Mouse (Mus musculus): ENCODE data around the gene Megf6. TPM values are rescaled to one million over a fixed set of nuclear protein-coding genes. Genes with fewer than 3 reads are reported as not detected.

Megf6 gene
- 5.8 and 8.1 TPM in 2 replicates for polyA plus RNA-seq (2015; fragmentation: Nextera tagmentation; extraction: Ambion mirVana)

DNA sequence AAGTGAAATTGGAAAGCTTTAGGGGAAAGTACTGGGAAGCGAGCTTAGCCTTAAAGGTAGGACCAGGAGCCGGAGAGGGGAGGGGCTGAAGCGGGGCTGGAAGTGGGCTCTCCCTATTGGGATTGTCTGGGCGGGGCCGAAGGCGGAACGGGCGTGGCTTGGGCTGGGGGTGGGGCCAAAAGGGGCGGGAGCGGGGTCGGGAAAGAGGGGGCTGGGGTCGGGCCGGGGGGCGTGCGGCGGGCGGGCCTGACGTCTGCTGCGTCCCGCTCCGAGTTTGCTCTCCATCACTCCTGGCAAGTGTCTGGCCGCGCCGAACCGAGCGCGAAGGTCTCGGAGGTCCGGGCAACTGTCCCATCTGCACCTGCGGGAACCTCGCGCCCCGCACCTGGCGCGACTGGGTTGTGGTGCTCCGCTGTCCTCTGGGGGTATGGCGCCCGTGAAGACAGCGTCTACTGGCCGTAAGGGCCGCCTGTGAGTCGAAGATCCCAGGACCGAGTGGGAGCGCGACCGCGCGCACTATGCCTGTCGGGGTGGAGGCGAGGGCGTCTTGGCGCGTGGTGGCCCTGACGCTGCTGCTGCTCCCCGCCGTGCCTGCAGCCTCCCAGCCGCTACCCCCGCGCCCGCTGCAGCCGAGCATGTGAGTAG, at the start of gene Megf6:
TSS of gene Megf6 (plus strand) at position 225 of the 645 bp plus-strand sequence.
- H3K27ac ChIP-seq = no peak within 1 kb of the TSS
- WGBS = under 1% methylated on average over 44 of the region's 61 CpGs

GRCm38 (mm10) chr4:154121800-154122199, 48.7 kb upstream of the Megf6 start:
- peak overlapping the region; percentile 21; the same call in 1 of the 2 replicates for H3K27ac ChIP-seq
- H3K4me1 ChIP-seq = 0 out of 2 replicates have a peak, but pooled peaks cover 6% of the 10 kb centered on the region
- no peak overlapping the region for H3K9ac ChIP-seq
- ATAC-seq = no peak
- H3K36me3 ChIP-seq (ENCODE audit: poor library complexity, severe bottlenecking) = no peaks in the 10 kb centered on the region
- no peak overlapping the region for H3K4me2 ChIP-seq
- WGBS = 64% methylated on average over 11 of the region's 11 CpGs
- H3K27me3 ChIP-seq = 0 out of 2 replicates have a peak, but pooled peaks cover 12% of the 10 kb centered on the region
- no peaks in the 10 kb centered on the region for H3K9me3 ChIP-seq (replicated peaks)
- no peak overlapping the region for H3K4me3 ChIP-seq

More for the DNA sequence above, at the start of gene Megf6:
- Histone ChIP-seq H3K4me1 (peaks cover 26% of the 10 kb centered on the region), H3K27me3 (peaks cover 47% of the 10 kb centered on the region), H3K9ac (peak within 1 kb of the TSS; percentile 62), H3K4me2 (peak within 1 kb of the TSS; percentile 98), H3K9me3 (replicated peaks) (no peaks in the 10 kb centered on the region), H3K36me3 (ENCODE audit: poor library complexity, severe bottlenecking) (no peaks in the 10 kb centered on the region), H3K4me3 (peak within 1 kb of the TSS; percentile 57)
- ATAC-seq = peak; percentile 83

DNA sequence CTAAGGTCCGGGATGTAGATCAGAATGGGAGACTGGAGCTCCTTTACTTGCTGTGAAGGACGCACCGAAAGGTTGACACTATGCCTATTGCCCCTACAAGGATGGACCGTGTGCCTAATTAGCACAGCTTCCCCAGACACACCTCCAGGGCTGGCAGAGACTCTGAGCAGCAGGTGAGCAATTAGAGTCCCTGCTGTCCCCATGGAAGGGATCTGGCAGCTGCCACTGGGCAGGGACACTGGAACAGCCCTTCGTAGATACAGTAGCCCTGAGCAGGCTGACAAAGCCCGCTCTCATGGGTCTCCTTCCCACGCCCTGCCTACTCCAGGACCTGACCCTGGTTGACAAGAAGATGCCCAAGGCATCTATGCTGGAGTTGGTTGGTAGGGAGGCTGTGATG, 48.2 kb upstream of the Megf6 start:
- Histone ChIP-seq H3K27me3 (peaks cover 15% of the 10 kb centered on the region; the same call in 1 of the 2 replicates), H3K4me3 (no peak overlapping the region), H3K4me2 (no peak overlapping the region), H3K27ac (peak overlapping the region; percentile 21; the same call in 1 of the 2 replicates), H3K36me3 (ENCODE audit: poor library complexity, severe bottlenecking) (no peaks in the 10 kb centered on the region), H3K4me1 (0 out of 2 replicates have a peak, but pooled peaks cover 6% of the 10 kb centered on the region), H3K9ac (no peak overlapping the region), H3K9me3 (replicated peaks) (no peaks in the 10 kb centered on the region)
- WGBS = 71% methylated on average over 7 of the region's 7 CpGs
- ATAC-seq = no peak

DNA sequence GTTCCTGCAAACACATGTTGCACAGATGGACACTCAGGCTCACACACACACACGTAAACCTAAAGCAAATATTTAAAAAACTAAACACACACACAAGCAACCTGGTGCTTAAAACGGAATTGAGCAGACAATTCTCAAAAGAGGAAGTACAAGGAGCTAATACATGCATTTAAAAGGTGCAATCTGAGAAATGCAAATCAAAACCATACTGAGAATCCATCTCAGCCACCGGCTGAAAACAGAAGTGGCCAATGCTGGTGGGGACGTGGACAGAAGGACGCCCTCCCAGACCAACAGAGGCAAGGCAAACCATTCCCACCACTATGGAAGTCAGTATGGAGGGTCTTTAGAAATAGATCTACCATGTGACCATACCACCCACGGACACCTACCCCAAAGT, 47.0 kb upstream of the Megf6 start:
- Histone ChIP-seq H3K4me3 (no peak overlapping the region), H3K27me3 (peaks cover 18% of the 10 kb centered on the region), H3K27ac (no peak overlapping the region), H3K4me2 (no peak overlapping the region), H3K36me3 (ENCODE audit: poor library complexity, severe bottlenecking) (no peaks in the 10 kb centered on the region), H3K9me3 (replicated peaks) (no peaks in the 10 kb centered on the region), H3K9ac (no peak overlapping the region), H3K4me1 (0 out of 2 replicates have a peak, but pooled peaks cover 6% of the 10 kb centered on the region)
- 84% methylated on average over 6 of the region's 6 CpGs for WGBS
- ATAC-seq = no peak

DNA sequence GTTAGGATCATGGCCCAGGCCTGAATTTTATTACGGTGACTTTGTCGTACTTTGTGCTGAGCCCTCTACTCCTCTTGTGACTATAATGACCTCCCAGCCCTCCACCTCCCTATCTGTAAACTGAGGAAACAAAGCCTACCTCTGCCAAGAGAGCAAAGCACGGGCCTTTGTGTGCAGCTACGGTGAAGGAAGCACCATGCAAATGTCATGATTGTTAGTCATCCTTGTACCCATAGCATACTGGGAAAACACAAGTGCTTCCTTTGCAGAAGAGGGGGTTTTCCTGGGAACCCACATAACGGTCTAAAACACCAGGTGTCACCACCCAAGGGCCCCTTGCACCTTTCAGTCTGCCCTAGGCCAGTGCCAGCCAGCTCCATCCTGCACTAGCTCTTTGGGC, 45.3 kb upstream of the Megf6 start:
- no peak overlapping the region for H3K4me3 ChIP-seq
- H3K27ac ChIP-seq = no peak overlapping the region
- H3K4me2 ChIP-seq = no peak overlapping the region
- no peaks in the 10 kb centered on the region for H3K36me3 ChIP-seq (ENCODE audit: poor library complexity, severe bottlenecking)
- H3K4me1 ChIP-seq = 0 out of 2 replicates have a peak, but pooled peaks cover 6% of the 10 kb centered on the region
- peaks cover 23% of the 10 kb centered on the region for H3K27me3 ChIP-seq
- no peak overlapping the region for H3K9ac ChIP-seq
- no peaks in the 10 kb centered on the region for H3K9me3 ChIP-seq (replicated peaks)
- ATAC-seq = no peak
- 76% methylated on average over 5 of the region's 5 CpGs for WGBS

DNA sequence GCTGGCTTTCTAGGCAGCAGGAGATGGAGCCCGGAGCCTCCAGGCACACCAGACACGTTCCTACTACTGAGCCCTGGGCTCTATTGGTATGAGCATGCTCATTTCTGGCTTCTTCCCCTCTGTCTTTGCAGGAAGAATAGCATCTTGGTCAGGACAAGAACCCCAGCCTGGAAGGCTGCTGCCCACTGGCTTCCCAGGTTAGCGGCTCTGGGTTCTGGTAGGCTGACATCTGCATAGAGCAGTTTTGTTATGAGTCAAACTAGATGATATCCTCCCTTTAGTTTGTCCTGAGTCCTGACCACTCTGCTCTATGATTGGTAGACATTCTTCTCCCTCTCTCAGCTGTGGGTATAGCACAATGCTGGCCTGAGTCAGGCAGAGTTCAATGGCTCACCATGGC, 43.3 kb upstream of the Megf6 start:
- no peaks in the 10 kb centered on the region for H3K36me3 ChIP-seq (ENCODE audit: poor library complexity, severe bottlenecking)
- H3K4me3 ChIP-seq = no peak overlapping the region
- H3K27me3 ChIP-seq = peaks cover 23% of the 10 kb centered on the region
- no peak overlapping the region for H3K27ac ChIP-seq
- no peak for ATAC-seq
- no peak overlapping the region for H3K9ac ChIP-seq
- 82% methylated on average over 3 of the region's 3 CpGs for WGBS
- H3K4me2 ChIP-seq = no peak overlapping the region
- H3K9me3 ChIP-seq (replicated peaks) = no peaks in the 10 kb centered on the region
- 0 out of 2 replicates have a peak, but pooled peaks cover 2% of the 10 kb centered on the region for H3K4me1 ChIP-seq

DNA sequence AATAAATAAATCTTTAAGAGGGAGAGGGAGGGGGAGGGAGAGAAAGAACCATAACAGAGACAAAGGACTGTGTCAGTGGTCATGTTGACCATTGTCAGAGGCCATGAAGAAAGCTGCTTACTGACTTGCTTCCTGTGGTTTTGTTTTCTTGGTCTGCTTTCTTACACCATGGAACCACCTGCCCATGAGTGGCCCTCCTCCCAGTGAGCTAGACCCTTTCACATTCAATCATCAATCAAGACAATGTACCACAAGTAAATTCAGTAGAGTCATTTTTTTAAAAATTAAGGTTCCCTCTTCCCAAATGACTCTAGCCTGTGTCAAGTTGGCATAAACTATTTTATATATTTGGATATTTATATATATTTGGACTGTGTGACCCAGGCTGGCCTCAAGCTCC, 40.6 kb upstream of the Megf6 start:
- ATAC-seq = no peak
- no peaks in the 10 kb centered on the region for H3K9me3 ChIP-seq (replicated peaks)
- H3K27me3 ChIP-seq = peaks cover 37% of the 10 kb centered on the region
- no peak overlapping the region for H3K4me3 ChIP-seq
- no peak overlapping the region for H3K9ac ChIP-seq
- no peak overlapping the region for H3K27ac ChIP-seq
- H3K4me2 ChIP-seq = no peak overlapping the region
- no peaks in the 10 kb centered on the region for H3K4me1 ChIP-seq
- H3K36me3 ChIP-seq (ENCODE audit: poor library complexity, severe bottlenecking) = no peaks in the 10 kb centered on the region

DNA sequence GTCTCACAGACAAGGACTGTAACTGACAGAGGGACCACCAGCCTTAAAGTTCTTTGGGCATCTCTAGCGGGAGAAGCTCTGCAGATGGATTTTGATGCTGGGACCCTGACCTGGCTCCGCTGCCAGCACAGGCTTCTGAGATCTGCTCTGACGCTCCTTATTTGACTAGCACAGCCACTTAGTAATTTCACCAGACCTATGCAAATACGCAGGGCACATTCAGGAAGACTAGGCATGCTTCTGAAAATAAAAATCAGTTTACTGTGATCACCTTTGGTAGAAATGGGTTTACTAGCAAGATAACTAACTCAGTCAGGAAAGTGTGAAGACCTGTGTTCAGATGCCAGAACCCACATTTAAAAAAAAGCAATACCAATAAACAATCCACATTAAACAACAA, 38.6 kb upstream of the Megf6 start:
- Histone ChIP-seq H3K4me2 (no peak overlapping the region), H3K27me3 (peaks cover 52% of the 10 kb centered on the region), H3K9me3 (replicated peaks) (no peaks in the 10 kb centered on the region), H3K4me3 (no peak overlapping the region), H3K4me1 (no peaks in the 10 kb centered on the region), H3K9ac (no peak overlapping the region), H3K27ac (no peak overlapping the region), H3K36me3 (ENCODE audit: poor library complexity, severe bottlenecking) (no peaks in the 10 kb centered on the region)
- no peak for ATAC-seq
- 82% methylated on average over 4 of the region's 4 CpGs for WGBS

- Histone ChIP-seq H3K4me3 (no peak overlapping the region), H3K9ac (no peak overlapping the region), H3K27ac (no peak overlapping the region), H3K36me3 (ENCODE audit: poor library complexity, severe bottlenecking) (no peaks in the 10 kb centered on the region), H3K4me2 (no peak overlapping the region), H3K4me1 (peaks cover 7% of the 10 kb centered on the region), H3K9me3 (replicated peaks) (no peaks in the 10 kb centered on the region), H3K27me3 (peaks cover 69% of the 10 kb centered on the region)
- WGBS = 64% methylated on average over 4 of the region's 4 CpGs
- no peak for ATAC-seq
These were observed 35.7 kb upstream of the Megf6 start for GRCm38 (mm10) chr4:154134803-154135202.

DNA sequence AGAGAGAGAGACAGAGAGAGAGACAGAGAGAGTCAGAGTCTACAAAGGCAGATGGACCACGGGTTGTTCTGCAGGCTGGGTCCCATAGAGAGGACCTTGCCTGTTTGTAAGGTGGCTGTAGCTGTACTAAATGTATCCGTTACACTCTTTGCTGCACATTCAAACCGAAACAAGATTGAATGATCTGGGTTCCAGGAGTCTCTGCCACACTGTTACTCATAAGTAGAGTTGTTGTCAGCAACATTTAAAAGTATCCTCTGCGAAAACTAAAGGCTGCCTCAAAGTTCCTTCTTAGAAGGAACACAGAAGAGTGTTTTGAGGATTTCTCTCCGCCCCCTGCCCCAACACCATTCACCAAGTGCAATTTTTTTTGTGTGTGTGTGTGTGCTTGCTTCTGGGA, 33.4 kb upstream of the Megf6 start:
- no peak overlapping the region for H3K4me3 ChIP-seq
- ATAC-seq = no peak
- WGBS = 63% methylated on average over 5 of the region's 5 CpGs
- peaks cover 84% of the 10 kb centered on the region for H3K27me3 ChIP-seq
- H3K27ac ChIP-seq = no peak overlapping the region
- no peaks in the 10 kb centered on the region for H3K9me3 ChIP-seq (replicated peaks)
- no peak overlapping the region for H3K9ac ChIP-seq
- H3K4me2 ChIP-seq = no peak overlapping the region
- H3K36me3 ChIP-seq (ENCODE audit: poor library complexity, severe bottlenecking) = no peaks in the 10 kb centered on the region
- H3K4me1 ChIP-seq = peaks cover 26% of the 10 kb centered on the region

GRCm38 (mm10) chr4:154139671-154140181, 30.8 kb upstream of the Megf6 start:
- peaks cover 42% of the 10 kb centered on the region for H3K4me1 ChIP-seq
- ATAC-seq = 0 out of 2 replicates have a peak, but pooled peaks have one; percentile 13
- H3K9me3 ChIP-seq (replicated peaks) = no peaks in the 10 kb centered on the region
- H3K27ac ChIP-seq = no peak overlapping the region
- peaks cover 71% of the 10 kb centered on the region for H3K27me3 ChIP-seq
- peak overlapping the region; percentile 83 for H3K4me3 ChIP-seq
- under 1% methylated on average over 51 of the region's 59 CpGs for WGBS
- peak overlapping the region; percentile 86 for H3K4me2 ChIP-seq
- no peaks in the 10 kb centered on the region for H3K36me3 ChIP-seq (ENCODE audit: poor library complexity, severe bottlenecking)
- H3K9ac ChIP-seq = peak overlapping the region; percentile 63

- peak within 1 kb of the TSS; percentile 86 for H3K4me2 ChIP-seq
- no peaks in the 10 kb centered on the region for H3K36me3 ChIP-seq (ENCODE audit: poor library complexity, severe bottlenecking)
- no peak for ATAC-seq
- H3K4me1 ChIP-seq = peaks cover 42% of the 10 kb centered on the region
- H3K4me3 ChIP-seq = peak within 1 kb of the TSS; percentile 83
- 0% methylated on average over 4 of the region's 4 CpGs for WGBS
- peak within 1 kb of the TSS; percentile 63 for H3K9ac ChIP-seq
- no peak within 1 kb of the TSS for H3K27ac ChIP-seq
- no peaks in the 10 kb centered on the region for H3K9me3 ChIP-seq (replicated peaks)
- H3K27me3 ChIP-seq = peaks cover 68% of the 10 kb centered on the region
These were observed 30.5 kb upstream of the Megf6 start, which contains the start of gene Trp73 for GRCm38 (mm10) chr4:154140182-154140212. Trp73 (minus strand) TSS chr4:154140208.
